Mouse (Mus musculus) lung, adult 2 months (tissue): Measurements from ENCODE around the gene Abcb9. TPM values are rescaled to one million over a fixed set of nuclear protein-coding genes. Genes with fewer than 3 reads are reported as not detected.
"Not testable (repeated sequence)": the region's sequence is repeated elsewhere in the genome, so short reads cannot be mapped to it uniquely, and the experiment has no call there.

Source experiments
- DNase-seq: peaks from one replicate; pipeline ENCODE4 v3.0.0; 2022
- H3K4me1 ChIP-seq: fragments of 200-500 bp; 2 replicates; pipeline ENCODE4 v1.6.1; 2011; ENCODE audit warnings: low read length; ENCODE audit not compliant: control insufficient read depth, insufficient read depth
- H3K4me3 ChIP-seq: fragments of 200-500 bp; replicated peaks from 2 replicates; pipeline ENCODE3; 2011; ENCODE audit warnings: low read depth, mild to moderate bottlenecking, control low read depth, low read length; ENCODE audit errors: extremely low read depth
- CTCF ChIP-seq: fragments of 200-500 bp; IDR thresholded peaks from 2 replicates; pipeline ENCODE4 v1.5.1; 2011; ENCODE audit warnings: mild to moderate bottlenecking, low read length, control low read depth; ENCODE audit not compliant: insufficient read depth
- POLR2A ChIP-seq: fragments of 200-500 bp; IDR thresholded peaks from 2 replicates; pipeline ENCODE4 v1.6.1; 2011; ENCODE audit warnings: low read depth, mild to moderate bottlenecking, control low read depth, low read length, borderline replicate concordance; ENCODE audit errors: extremely low read depth
- WGBS: fragments of 180-500 bp; shearing (Covaris S2); methylation state at CpG from one replicate; pipeline ENCODE4 v1.1.7; 2018; 5-methylcytosine and 5-hydroxymethylcytosine counted together
- polyA plus RNA-seq: library from polyadenylated mRNA; depleted of rRNA; stranded (reverse); fragments of >200 nt; gene quantifications from 2 replicates; pipeline ENCODE4 v1.2.3, GENCODE M21; 2012

Gene Abcb9
- polyA plus RNA-seq, 1 experiment: 7.8 TPM

DNA sequence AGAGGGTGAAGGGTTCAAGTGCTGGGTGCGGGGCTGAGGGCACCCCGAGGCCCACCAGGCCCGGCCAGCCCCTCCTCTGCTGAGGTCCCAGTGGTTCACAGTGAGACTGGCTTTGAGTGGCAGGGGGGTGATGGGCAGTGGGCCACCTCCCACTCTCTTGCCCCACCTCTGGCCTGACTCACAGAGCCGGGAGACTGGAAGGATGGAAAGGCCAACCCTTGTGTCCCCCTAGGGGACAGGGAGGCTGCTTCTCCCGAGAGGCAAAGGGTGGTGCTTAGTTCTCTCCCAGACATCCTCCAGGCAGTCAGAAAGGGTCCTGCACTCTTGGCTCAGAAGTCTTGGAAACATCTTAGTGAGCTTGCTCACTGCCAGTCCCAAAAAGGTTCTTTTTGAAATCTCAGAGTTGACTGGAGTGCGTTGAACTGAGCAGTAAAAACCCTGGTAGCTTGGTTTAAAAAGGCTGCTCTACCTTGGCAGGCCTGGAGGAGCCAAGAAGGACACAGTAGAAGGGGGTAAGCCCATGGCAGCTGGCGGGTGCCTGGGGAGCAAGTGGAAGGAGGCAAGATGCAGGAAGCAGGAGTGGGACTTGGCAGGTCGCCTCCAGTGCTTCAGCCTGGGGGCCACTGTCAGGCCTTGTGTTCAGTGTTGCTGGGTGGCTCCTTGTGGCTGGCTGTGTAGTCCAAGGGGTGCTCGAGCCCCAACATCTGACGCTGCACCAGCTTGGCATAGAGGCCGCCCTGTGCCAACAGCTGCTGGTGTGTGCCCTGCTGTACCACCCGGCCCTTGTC lies 33.4 kb downstream of the Abcb9 start:
- no peak for DNase-seq

DNA sequence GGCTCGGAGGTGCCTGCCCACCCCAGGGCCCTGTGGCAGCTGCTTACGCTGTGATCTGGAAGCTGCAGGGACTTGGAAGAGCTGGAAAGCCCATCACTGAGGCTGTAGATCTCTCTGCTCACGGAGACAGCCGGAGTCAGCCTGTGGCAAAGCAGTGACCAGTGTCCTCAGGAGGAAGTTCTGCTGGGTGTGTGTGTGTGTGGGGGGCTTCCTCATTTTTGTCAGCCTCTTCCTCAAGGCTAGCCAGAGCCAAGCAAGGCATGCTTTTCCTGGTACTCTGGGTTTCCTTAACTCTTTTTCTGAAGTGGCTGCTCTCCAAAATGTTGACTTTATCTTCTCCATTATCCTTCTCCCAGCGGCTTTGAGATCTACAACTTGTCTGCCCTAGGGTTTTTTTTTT lies 35.9 kb downstream of the Abcb9 start:
- no peak for TF ChIP-seq CTCF
- TF ChIP-seq POLR2A: no peak
- Histone ChIP-seq H3K4me3 (no peak overlapping the region), H3K4me1 (no peaks in the 10 kb centered on the region)
- no peak for DNase-seq
- WGBS: 42% methylated on average over 5 of the region's 5 CpGs

More for the DNA sequence above, 33.4 kb downstream of the Abcb9 start:
- TF ChIP-seq CTCF (no peak), POLR2A (no peak)
- Histone ChIP-seq H3K4me3 (no peak overlapping the region), H3K4me1 (no peaks in the 10 kb centered on the region)
- 80% methylated on average over 12 of the region's 12 CpGs for WGBS

- WGBS: 90% methylated on average over 7 of the region's 7 CpGs
These were observed 36.8 kb downstream of the Abcb9 start for GRCm38 (mm10) chr5:124058749-124059148.

GRCm38 (mm10) chr5:124056956-124057355 lies 38.6 kb downstream of the Abcb9 start:
- no peaks in the 10 kb centered on the region for H3K4me1 ChIP-seq
- TF ChIP-seq POLR2A (no peak), CTCF (no peak)
- WGBS: 67% methylated on average over 4 of the region's 4 CpGs
- DNase-seq: no peak
- H3K4me3 ChIP-seq: no peak overlapping the region

More at GRCm38 (mm10) chr5:124058749-124059148, 36.8 kb downstream of the Abcb9 start:
- TF ChIP-seq CTCF (no peak), POLR2A (no peak)
- no peak overlapping the region for H3K4me3 ChIP-seq
- DNase-seq: no peak
- H3K4me1 ChIP-seq: no peaks in the 10 kb centered on the region

DNA sequence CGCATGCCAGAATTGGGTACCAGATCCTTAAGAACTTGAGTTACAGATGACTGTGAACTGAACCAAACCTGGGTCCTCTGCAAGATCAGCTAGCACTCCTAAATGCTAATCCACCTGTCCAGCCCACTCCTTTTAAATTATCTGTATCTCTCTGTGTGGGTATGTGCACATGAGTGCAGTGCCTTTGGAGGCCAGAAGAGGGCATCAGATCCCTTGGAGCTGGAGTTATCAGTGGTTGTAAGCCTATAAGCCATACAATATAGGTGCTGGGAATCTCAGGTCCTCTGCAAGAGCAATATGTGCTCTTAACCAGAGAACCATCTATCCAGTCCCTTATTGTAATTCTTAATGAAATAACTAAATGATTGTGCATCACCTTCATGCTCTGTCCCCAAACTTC lies 39.4 kb downstream of the Abcb9 start:
- DNase-seq: no peak
- no peak overlapping the region for H3K4me3 ChIP-seq
- 100% methylated on average over 1 of the region's 1 CpGs for WGBS
- TF ChIP-seq CTCF (no peak), POLR2A (no peak)
- no peaks in the 10 kb centered on the region for H3K4me1 ChIP-seq

GRCm38 (mm10) chr5:124052641-124053040 lies 43.0 kb downstream of the Abcb9 start:
- not testable (repeated sequence) for DNase-seq, H3K4me3 ChIP-seq
- 92% methylated on average over 7 of the region's 7 CpGs for WGBS
- peaks cover 14% of the 10 kb centered on the region for H3K4me1 ChIP-seq

- no peak overlapping the region for H3K4me3 ChIP-seq
- peaks cover 14% of the 10 kb centered on the region for H3K4me1 ChIP-seq
- no peak for DNase-seq
- TF ChIP-seq POLR2A: no peak
- 56% methylated on average over 11 of the region's 11 CpGs for WGBS
These were observed 43.6 kb downstream of the Abcb9 start for GRCm38 (mm10) chr5:124051899-124052491.

- 37% methylated on average over 14 of the region's 14 CpGs for WGBS
- TF ChIP-seq POLR2A: 0 out of 2 replicates have a peak, but pooled peaks have one; percentile 6
- TF ChIP-seq CTCF: 0 out of 2 replicates have a peak, but pooled peaks have one; percentile 12
- peaks cover 14% of the 10 kb centered on the region for H3K4me1 ChIP-seq
- peak; percentile 27 for DNase-seq
- no peak overlapping the region for H3K4me3 ChIP-seq
These were observed 45.2 kb downstream of the Abcb9 start for GRCm38 (mm10) chr5:124050095-124051050.

DNA sequence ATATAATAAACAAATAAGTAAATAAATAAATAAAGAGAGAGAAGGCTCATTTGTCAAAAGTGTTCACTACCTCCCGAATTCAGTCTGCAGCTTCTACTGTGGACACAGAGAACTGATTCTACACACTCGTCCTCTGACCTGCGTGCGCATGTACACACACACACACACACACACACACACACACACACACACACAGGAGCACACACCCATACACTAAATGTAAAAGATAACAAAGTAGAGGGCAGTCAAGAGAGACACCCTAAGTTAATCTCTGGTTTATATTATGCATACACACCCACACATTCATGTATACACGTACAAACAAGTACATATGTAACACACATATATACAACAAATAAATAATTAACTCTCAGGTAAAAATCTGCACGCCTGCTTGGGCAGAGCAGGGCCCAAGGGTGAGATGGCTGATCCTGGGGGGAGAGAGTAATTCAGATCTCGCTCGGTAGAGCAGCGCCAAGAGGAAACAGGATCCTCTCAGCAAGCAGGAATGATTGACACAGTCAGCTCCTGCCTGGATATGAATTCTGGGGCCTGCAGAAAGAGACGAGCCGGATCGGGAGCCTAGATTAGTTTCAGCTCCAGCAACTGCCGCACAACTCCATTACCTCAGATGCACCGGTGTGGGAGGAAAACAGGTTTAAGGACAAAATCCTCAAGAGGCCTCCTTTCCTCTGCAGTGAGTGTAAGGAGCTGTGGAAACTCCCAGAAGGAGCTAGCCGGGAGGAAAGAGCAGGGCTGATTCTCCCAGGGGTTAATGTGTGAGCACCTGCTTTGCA lies 46.2 kb downstream of the Abcb9 start:
- H3K4me3 ChIP-seq: no peak overlapping the region

More for the DNA sequence above, 46.2 kb downstream of the Abcb9 start:
- H3K4me1 ChIP-seq: peaks cover 14% of the 10 kb centered on the region
- no peak for DNase-seq
- 62% methylated on average over 15 of the region's 15 CpGs for WGBS
- TF ChIP-seq CTCF (no peak), POLR2A (no peak)
